Mouse (Mus musculus) limb, embryonic 12.5 days (tissue): ENCODE measurements around the gene Bpifc. TPM values are rescaled to one million over a fixed set of nuclear protein-coding genes. Genes with fewer than 3 reads are reported as not detected.

Source experiments
- ATAC-seq: fragments of 200-750 bp; cut with Nextera tagmentation; 2 replicates; pipeline ENCODE4 v1.8.0; 2017; ENCODE audit warnings: low read depth, moderate TSS enrichment; ENCODE audit not compliant: insufficient number of reproducible peaks, insufficient read depth, low FRiP score, low TSS enrichment
- H3K27ac ChIP-seq: fragments of 300-500 bp; sonication (generic); 2 replicates; pipeline ENCODE4 v1.5.1; 2016; ENCODE audit warnings: mild to moderate bottlenecking, moderate library complexity
- H3K27me3 ChIP-seq: fragments of 300-500 bp; sonication (generic); 2 replicates; pipeline ENCODE4 v1.6.1; 2016; ENCODE audit warnings: mild to moderate bottlenecking, moderate library complexity
- H3K36me3 ChIP-seq: fragments of 300-500 bp; sonication (generic); 2 replicates; pipeline ENCODE4 v1.6.1; 2016; ENCODE audit warnings: mild to moderate bottlenecking, moderate library complexity
- H3K4me1 ChIP-seq: fragments of 300-500 bp; sonication (generic); replicated peaks from 2 replicates; pipeline ENCODE4 v1.6.1; 2016
- H3K4me2 ChIP-seq: fragments of 300-500 bp; sonication (generic); 2 replicates; pipeline ENCODE4 v1.6.1; 2016; ENCODE audit warnings: mild to moderate bottlenecking, moderate library complexity
- H3K4me3 ChIP-seq: fragments of 300-500 bp; sonication (generic); replicated peaks from 2 replicates; pipeline ENCODE4 v1.5.1; 2016; ENCODE audit warnings: mild to moderate bottlenecking
- H3K9ac ChIP-seq: fragments of 300-500 bp; sonication (generic); replicated peaks from 2 replicates; pipeline ENCODE4 v1.6.1; 2016; ENCODE audit warnings: mild to moderate bottlenecking, moderate library complexity
- H3K9me3 ChIP-seq: fragments of 300-500 bp; sonication (generic); 2 replicates; pipeline ENCODE4 v1.6.1; 2016; ENCODE audit warnings: mild to moderate bottlenecking, moderate library complexity
- WGBS: fragments of 180-500 bp; shearing (Covaris S2); methylation state at CpG from one replicate; pipeline ENCODE4 v1.1.7; 2016; 5-methylcytosine and 5-hydroxymethylcytosine counted together
- polyA plus RNA-seq: library from polyadenylated mRNA; unstranded; fragments of >200 nt; fragmentation: Nextera tagmentation; extraction: Ambion mirVana; gene quantifications from 2 replicates; pipeline ENCODE4 v1.2.1, GENCODE M21; 2016

Gene Bpifc
- polyA plus RNA-seq, 1 experiment from 2014 or later: 0.16 TPM

GRCm38 (mm10) chr10:85971826-85972225 is 39.9 kb downstream of the Bpifc start:
- H3K9ac ChIP-seq: no peak overlapping the region
- no peak overlapping the region for H3K27ac ChIP-seq
- WGBS: 84% methylated on average over 9 of the region's 9 CpGs
- peaks cover 4% of the 10 kb centered on the region; the same call in 1 of the 2 replicates for H3K27me3 ChIP-seq
- H3K4me1 ChIP-seq: no peaks in the 10 kb centered on the region
- H3K9me3 ChIP-seq: peaks cover 4% of the 10 kb centered on the region; the same call in 1 of the 2 replicates
- H3K36me3 ChIP-seq: no peaks in the 10 kb centered on the region
- H3K4me3 ChIP-seq: no peak overlapping the region
- no peak overlapping the region for H3K4me2 ChIP-seq
- ATAC-seq: no peak

DNA sequence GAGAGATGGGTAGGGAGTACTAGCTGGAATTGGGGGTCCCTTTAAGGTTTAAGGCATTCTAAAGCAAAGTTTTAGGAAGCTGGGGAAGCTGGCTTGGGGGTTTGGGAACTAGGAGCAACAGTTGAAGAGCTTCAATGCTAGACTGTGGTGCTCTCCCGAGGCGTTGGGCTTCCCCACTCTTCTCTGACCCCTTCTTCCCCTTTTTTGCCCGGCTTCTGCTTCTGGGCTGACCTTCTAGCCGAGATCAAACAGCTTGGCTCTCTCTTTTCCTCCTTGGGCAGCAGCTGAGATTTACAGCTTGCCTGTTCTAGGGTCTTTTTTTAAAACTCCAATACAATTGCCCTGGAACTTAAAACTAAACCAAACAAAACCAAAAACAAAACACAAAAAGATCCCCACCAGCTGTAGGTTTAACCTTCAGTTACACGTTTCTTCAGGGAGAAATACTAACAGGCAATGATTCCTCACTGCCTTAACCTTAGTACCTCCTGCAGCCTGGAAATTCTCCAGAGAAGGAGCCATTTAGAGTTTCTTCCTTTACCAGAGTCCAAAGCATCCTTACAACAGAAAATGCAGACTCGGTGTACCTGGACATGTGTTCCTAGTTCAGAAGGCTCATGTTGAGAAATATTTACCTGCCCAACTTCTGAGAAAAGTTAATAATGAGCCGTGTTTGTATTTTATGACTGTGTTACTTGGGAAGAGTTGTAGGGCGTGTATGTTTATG is 41.6 kb downstream of the Bpifc start:
- H3K27ac ChIP-seq: no peak overlapping the region
- 38% methylated on average over 8 of the region's 8 CpGs for whole genome bisulfite sequencing
- H3K36me3 ChIP-seq: no peaks in the 10 kb centered on the region
- H3K4me2 ChIP-seq: no peak overlapping the region
- peaks cover 4% of the 10 kb centered on the region; the same call in 1 of the 2 replicates for H3K9me3 ChIP-seq
- H3K4me3 ChIP-seq: no peak overlapping the region
- H3K27me3 ChIP-seq: peaks cover 4% of the 10 kb centered on the region
- H3K4me1 ChIP-seq: no peaks in the 10 kb centered on the region
- no peak for ATAC-seq
- H3K9ac ChIP-seq: no peak overlapping the region

DNA sequence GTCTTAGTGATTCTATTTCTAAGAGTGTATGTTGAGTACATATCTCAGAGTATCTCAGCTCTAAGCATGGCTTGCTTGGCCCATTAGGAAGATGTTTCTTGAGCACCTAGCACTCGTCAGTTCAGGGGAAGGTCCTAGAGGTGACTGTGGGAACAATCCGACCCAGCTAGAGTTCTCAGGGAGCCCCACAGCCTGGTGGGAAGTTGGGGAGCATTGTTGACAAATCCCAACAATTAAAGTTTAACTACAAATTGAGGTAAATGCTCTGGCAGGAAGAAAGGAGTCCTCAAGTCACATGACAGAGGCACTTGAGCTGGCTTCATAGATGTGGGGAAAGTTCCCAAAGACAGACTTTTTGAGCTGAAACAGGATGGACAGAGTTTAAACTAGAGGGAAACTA is 43.0 kb downstream of the Bpifc start:
- no peak overlapping the region for H3K27ac ChIP-seq
- peaks cover 4% of the 10 kb centered on the region for H3K27me3 ChIP-seq
- ATAC-seq: no peak
- no peak overlapping the region for H3K4me2 ChIP-seq
- H3K4me1 ChIP-seq: no peaks in the 10 kb centered on the region
- H3K9ac ChIP-seq: no peak overlapping the region
- H3K9me3 ChIP-seq: no peaks in the 10 kb centered on the region
- WGBS: 57% methylated on average over 2 of the region's 2 CpGs
- no peak overlapping the region for H3K4me3 ChIP-seq
- H3K36me3 ChIP-seq: no peaks in the 10 kb centered on the region

DNA sequence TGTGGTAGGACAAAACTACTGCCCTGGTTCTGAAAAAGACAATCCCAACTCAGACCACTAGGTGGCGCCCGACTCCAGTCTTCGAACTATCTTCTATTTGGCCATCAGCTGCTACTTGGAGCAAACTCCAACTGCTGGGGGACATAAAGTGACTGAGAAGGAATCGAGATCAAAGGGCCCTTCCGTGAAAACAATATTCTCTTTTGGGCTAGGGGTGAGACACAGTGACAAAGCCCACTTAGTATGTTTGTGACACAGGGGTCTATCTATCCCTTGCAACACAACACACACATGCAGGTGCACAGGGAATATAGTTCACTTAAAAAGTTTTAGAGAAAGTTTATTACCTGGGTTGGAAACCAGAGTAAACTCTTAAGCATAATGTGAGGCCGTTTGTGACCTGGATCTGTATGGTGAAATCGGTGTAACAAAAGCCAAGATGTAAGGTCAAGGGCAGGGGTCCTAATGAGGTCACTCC is 43.5 kb downstream of the Bpifc start:
- Histone ChIP-seq H3K27me3 (peaks cover 4% of the 10 kb centered on the region), H3K9ac (no peak overlapping the region), H3K4me3 (no peak overlapping the region), H3K4me1 (no peaks in the 10 kb centered on the region), H3K27ac (no peak overlapping the region), H3K36me3 (no peaks in the 10 kb centered on the region), H3K9me3 (no peaks in the 10 kb centered on the region), H3K4me2 (no peak overlapping the region)
- ATAC-seq: no peak
- WGBS: 9% methylated on average over 7 of the region's 7 CpGs

DNA sequence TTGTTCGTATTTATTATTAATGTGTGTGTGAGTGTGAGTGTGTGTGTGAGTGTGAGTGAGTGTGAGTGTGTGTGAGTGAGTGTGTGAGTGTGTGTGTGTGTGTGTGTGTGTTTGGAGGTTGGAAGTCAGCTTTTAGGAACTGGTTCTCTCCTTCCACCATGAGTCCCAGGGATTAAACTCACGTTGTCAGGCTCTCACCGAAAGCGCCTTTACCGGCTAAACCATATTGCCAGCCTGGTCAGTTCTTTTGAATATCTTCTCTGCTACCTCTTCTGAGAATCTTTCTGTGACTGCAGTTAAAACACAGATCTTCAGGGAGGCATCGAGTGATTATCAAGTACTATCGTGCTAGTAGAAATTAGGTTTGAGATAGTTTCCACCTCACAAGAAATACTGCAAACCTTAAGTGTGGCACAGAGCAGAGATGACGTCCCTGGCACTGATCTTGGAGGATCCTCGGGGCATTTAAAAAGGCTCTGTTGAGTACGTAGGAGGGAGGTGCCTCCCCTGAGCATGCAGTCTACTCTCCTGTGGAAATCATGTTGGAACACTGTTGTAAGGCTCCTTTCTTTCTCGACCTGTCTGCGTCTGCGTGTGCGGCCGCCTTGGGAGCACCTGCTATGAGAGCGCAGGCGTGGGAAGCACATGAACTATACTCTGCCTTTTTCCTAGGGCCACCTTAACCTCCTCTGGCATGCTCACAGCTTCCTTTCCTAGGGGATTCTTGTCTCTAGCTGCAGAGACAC is 44.1 kb downstream of the Bpifc start:
- Histone ChIP-seq H3K27ac (no peak overlapping the region), H3K4me3 (no peak overlapping the region), H3K9ac (no peak overlapping the region), H3K36me3 (no peaks in the 10 kb centered on the region), H3K4me1 (no peaks in the 10 kb centered on the region), H3K9me3 (no peaks in the 10 kb centered on the region), H3K4me2 (no peak overlapping the region), H3K27me3 (peaks cover 4% of the 10 kb centered on the region)
- WGBS: 59% methylated on average over 17 of the region's 17 CpGs
- ATAC-seq: 0 out of 2 replicates have a peak, but pooled peaks have one; percentile 20

- H3K9ac ChIP-seq: no peak overlapping the region
- no peaks in the 10 kb centered on the region for H3K9me3 ChIP-seq
- no peaks in the 10 kb centered on the region for H3K4me1 ChIP-seq
- no peak for ATAC-seq
- no peaks in the 10 kb centered on the region for H3K36me3 ChIP-seq
- H3K27ac ChIP-seq: no peak overlapping the region
- no peak overlapping the region for H3K4me2 ChIP-seq
- no peak overlapping the region for H3K4me3 ChIP-seq
- peaks cover 4% of the 10 kb centered on the region for H3K27me3 ChIP-seq
- WGBS: 56% methylated on average over 2 of the region's 2 CpGs
Observed at GRCm38 (mm10) chr10:85966476-85966875, 45.2 kb downstream of the Bpifc start.

DNA sequence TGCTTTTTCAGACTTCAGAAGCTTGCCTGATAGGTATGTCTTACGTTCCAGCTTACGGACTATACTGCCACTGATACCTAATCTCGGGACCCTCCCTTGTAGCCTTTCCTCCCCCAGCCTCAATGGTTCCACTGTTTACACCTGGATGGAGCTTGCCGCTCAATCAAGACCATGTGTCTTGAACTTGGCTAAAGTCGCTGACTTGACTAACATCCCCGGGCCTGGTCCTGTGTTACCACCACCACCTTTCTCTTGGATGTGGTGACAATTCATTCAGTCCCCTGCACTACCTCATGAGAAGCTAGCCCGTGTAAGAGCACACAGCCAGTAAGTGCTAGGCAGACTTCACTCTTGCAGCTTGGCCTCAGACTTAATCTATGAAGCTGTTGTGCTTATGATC is 47.4 kb downstream of the Bpifc start:
- Histone ChIP-seq H3K4me3 (no peak overlapping the region), H3K4me1 (no peaks in the 10 kb centered on the region), H3K36me3 (no peaks in the 10 kb centered on the region), H3K9me3 (no peaks in the 10 kb centered on the region), H3K9ac (no peak overlapping the region), H3K4me2 (no peak overlapping the region), H3K27ac (no peak overlapping the region), H3K27me3 (peaks cover 9% of the 10 kb centered on the region)
- no peak for ATAC-seq
- 89% methylated on average over 7 of the region's 7 CpGs for WGBS

DNA sequence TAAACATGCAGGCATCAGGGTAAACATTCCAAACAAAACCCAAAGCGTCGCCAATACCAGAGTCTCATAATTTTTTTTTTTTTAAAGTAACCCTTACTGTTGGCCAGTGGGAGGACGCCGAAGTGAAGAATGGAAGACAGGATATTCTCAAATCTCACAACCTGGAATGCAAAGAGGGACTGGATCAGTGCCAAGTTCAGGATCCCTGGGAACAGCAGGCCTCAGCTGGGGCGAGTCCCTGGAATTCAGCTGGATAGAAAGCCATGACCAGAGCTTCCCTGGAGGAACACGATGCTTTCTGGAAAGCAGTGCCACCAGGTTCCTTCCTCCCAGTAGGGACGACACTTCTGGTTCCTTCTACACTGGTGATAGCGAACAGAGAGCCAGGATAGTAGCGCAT is 48.8 kb downstream of the Bpifc start:
- no peak overlapping the region for H3K4me2 ChIP-seq
- H3K27ac ChIP-seq: no peak overlapping the region
- 84% methylated on average over 9 of the region's 9 CpGs for WGBS
- no peak for ATAC-seq
- H3K4me1 ChIP-seq: no peaks in the 10 kb centered on the region
- no peak overlapping the region for H3K4me3 ChIP-seq
- H3K9me3 ChIP-seq: no peaks in the 10 kb centered on the region
- H3K9ac ChIP-seq: no peak overlapping the region
- H3K36me3 ChIP-seq: no peaks in the 10 kb centered on the region
- peaks cover 8% of the 10 kb centered on the region for H3K27me3 ChIP-seq

GRCm38 (mm10) chr10:85957464-85957950 is 54.2 kb downstream of the Bpifc start, which contains the start of gene Rtcb:
Gene Rtcb, minus strand, starts transcription at chr10:85957823.
- WGBS: under 1% methylated on average over 38 of the region's 38 CpGs
- Histone ChIP-seq H3K27me3 (peaks cover 5% of the 10 kb centered on the region; the same call in 1 of the 2 replicates), H3K36me3 (peaks cover 29% of the 10 kb centered on the region), H3K9me3 (no peaks in the 10 kb centered on the region), H3K4me3 (peak within 1 kb of the TSS; percentile 95), H3K4me1 (no peaks in the 10 kb centered on the region; the same call in 1 of the 2 replicates), H3K4me2 (peak within 1 kb of the TSS; percentile 66), H3K9ac (peak within 1 kb of the TSS; percentile 95), H3K27ac (peak within 1 kb of the TSS; percentile 76)
- ATAC-seq: peak; percentile 85

DNA sequence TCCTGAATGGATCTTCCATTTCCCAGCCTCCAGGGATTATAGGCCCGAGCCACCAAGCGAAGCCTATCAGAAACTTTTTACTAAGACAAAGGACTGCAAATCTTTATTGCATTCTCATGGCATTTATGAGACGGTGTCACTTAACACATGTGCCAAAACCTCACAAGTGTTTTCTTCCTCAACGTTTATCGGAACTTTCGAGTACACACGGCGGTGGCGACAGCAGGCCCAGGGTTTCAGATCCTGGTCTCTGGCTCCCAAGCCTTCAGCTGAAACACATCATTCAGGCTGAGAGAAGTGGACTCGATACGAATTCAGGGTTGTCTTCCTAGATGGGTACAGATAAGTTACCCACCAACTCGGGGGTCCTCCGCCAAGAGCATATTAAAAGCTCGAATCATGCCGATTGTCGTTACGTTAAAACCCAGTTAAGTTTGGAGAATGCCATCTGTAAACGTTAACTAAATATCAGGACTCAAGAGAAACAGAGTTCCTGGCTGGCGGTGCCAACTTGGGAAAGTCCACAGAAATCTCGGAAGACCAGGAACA is 54.8 kb downstream of the Bpifc start:
- peak overlapping the region; percentile 95 for H3K4me3 ChIP-seq
- peak overlapping the region; percentile 66 for H3K4me2 ChIP-seq
- no peaks in the 10 kb centered on the region; the same call in 1 of the 2 replicates for H3K4me1 ChIP-seq
- 5% methylated on average over 20 of the region's 20 CpGs for WGBS
- no peak for ATAC-seq
- peak overlapping the region; percentile 95 for H3K9ac ChIP-seq
- peaks cover 5% of the 10 kb centered on the region; the same call in 1 of the 2 replicates for H3K27me3 ChIP-seq
- peak overlapping the region; percentile 76 for H3K27ac ChIP-seq
- peaks cover 34% of the 10 kb centered on the region for H3K36me3 ChIP-seq
- no peaks in the 10 kb centered on the region for H3K9me3 ChIP-seq

DNA sequence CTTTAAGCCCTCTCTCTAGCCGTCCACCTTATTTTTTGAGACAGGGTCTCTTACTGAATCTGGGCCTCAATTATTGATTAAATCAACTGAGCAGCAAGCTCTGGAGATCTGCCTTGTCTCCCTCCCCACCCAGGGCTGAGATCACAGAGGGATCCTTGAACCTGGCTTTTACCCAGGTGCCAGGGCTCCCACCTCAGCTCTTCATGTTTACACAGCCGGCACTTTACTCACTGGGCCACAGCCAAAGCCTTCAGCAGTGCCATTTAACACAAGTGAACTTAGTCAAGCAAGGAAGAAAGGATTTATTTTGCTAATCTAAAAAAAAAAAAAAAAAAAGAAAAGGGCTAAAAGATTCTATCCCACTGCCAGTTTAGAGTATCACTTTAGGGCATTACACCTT is 57.3 kb downstream of the Bpifc start:
- H3K9ac ChIP-seq: no peak overlapping the region
- no peak overlapping the region for H3K27ac ChIP-seq
- WGBS: 94% methylated on average over 2 of the region's 2 CpGs
- H3K4me3 ChIP-seq: no peak overlapping the region
- H3K36me3 ChIP-seq: peaks cover 58% of the 10 kb centered on the region
- H3K27me3 ChIP-seq: no peaks in the 10 kb centered on the region
- no peak overlapping the region for H3K4me2 ChIP-seq
- no peaks in the 10 kb centered on the region for H3K9me3 ChIP-seq
- H3K4me1 ChIP-seq: no peaks in the 10 kb centered on the region; the same call in 1 of the 2 replicates
- no peak for ATAC-seq
